Mouse (Mus musculus): Measurements from ENCODE around the gene Abi1.
A peak's percentile ranks its signal among the peaks of the same experiment; 100 is the strongest.
"Not testable (repeated sequence)": the region's sequence is repeated elsewhere in the genome, so short reads cannot be mapped to it uniquely, and the experiment has no call there.

Gene Abi1

GRCm38 (mm10) chr2:23040001-23040646 lies at the start of gene Abi1:
Gene Abi1 (minus strand): TSS chr2:23040241.
- DNase-seq: peak; percentile 93 to 96

GRCm38 (mm10) chr2:23084540-23084939 lies 44.5 kb upstream of the Abi1 start:
- no peak for DNase-seq

GRCm38 (mm10) chr2:23078588-23078987 lies 38.5 kb upstream of the Abi1 start:
- DNase-seq: no peak

- DNase-seq: no peak
These were observed 37.7 kb upstream of the Abi1 start for GRCm38 (mm10) chr2:23077693-23078092.

- DNase-seq: no peak
These were observed 36.7 kb upstream of the Abi1 start for GRCm38 (mm10) chr2:23076783-23077182.

GRCm38 (mm10) chr2:23075846-23076245 lies 35.8 kb upstream of the Abi1 start:
- DNase-seq: no peak

- no peak for DNase-seq
These were observed 31.4 kb upstream of the Abi1 start for GRCm38 (mm10) chr2:23071406-23071805.

- DNase-seq: no peak
These were observed 30.4 kb upstream of the Abi1 start for GRCm38 (mm10) chr2:23070491-23070890.

GRCm38 (mm10) chr2:23068894-23069744 lies 29.1 kb upstream of the Abi1 start:
- peak; percentile 95 to 97 for DNase-seq

GRCm38 (mm10) chr2:23068370-23068737 lies 28.3 kb upstream of the Abi1 start:
- no peak for DNase-seq

- DNase-seq: peak; percentile 93 to 96
These were observed 27.7 kb upstream of the Abi1 start, which contains the start of gene Acbd5 for GRCm38 (mm10) chr2:23067552-23068369. Gene Acbd5 (plus strand): TSS chr2:23068167.

- DNase-seq: no peak
These were observed 12.5 kb upstream of the Abi1 start for GRCm38 (mm10) chr2:23052523-23052922.

GRCm38 (mm10) chr2:23051890-23052289 lies 11.8 kb upstream of the Abi1 start:
- no peak for DNase-seq

GRCm38 (mm10) chr2:23048006-23048405 lies 8.0 kb upstream of the Abi1 start:
- no peak for DNase-seq

- no peak for DNase-seq
These were observed 5.7 kb upstream of the Abi1 start for GRCm38 (mm10) chr2:23045703-23046102.

GRCm38 (mm10) chr2:23042189-23042588 lies 2.1 kb upstream of the Abi1 start:
- DNase-seq: no peak

- peak; percentile 45 to 65 for DNase-seq
These were observed 1.4 kb upstream of the Abi1 start for GRCm38 (mm10) chr2:23041457-23041856.

- DNase-seq: not testable (repeated sequence)
These were observed 649 bp upstream of the Abi1 start for GRCm38 (mm10) chr2:23040690-23041089.

- DNase-seq: no peak
These were observed 700 bp downstream of the Abi1 start for GRCm38 (mm10) chr2:23039082-23040000.

- DNase-seq: no peak
These were observed 4.6 kb downstream of the Abi1 start for GRCm38 (mm10) chr2:23035467-23035866.

GRCm38 (mm10) chr2:23034692-23035435 lies 5.2 kb downstream of the Abi1 start:
- no peak for DNase-seq

Data from thymus, postnatal 36 days (tissue).